Mouse (Mus musculus) intestine, embryonic 15.5 days (tissue): ENCODE measurements around the gene Alkbh8. TPM values are rescaled to one million over a fixed set of nuclear protein-coding genes. Genes with fewer than 3 reads are reported as not detected.
"Not testable (repeated sequence)": the region's sequence is repeated elsewhere in the genome, so short reads cannot be mapped to it uniquely, and the experiment has no call there.

Experiments
- ATAC-seq: fragments of 200-750 bp; cut with Nextera tagmentation; 2 replicates; pipeline ENCODE4 v1.8.0; 2017; ENCODE audit warnings: moderate TSS enrichment, moderate library complexity
- H3K27ac ChIP-seq: fragments of 300-500 bp; sonication (generic); 2 replicates; pipeline ENCODE4 v1.5.1; 2015; ENCODE audit warnings: mild to moderate bottlenecking, inconsistent platforms
- H3K27me3 ChIP-seq: fragments of 300-500 bp; sonication (generic); replicated peaks from 2 replicates; pipeline ENCODE4 v1.6.1; 2015; ENCODE audit warnings: inconsistent platforms
- H3K36me3 ChIP-seq: fragments of 300-500 bp; sonication (generic); 2 replicates; pipeline ENCODE4 v1.6.1; 2015; ENCODE audit warnings: inconsistent platforms
- H3K4me1 ChIP-seq: fragments of 300-500 bp; sonication (generic); replicated peaks from 2 replicates; pipeline ENCODE4 v1.6.1; 2015; ENCODE audit warnings: inconsistent platforms
- H3K4me2 ChIP-seq: fragments of 300-500 bp; sonication (generic); replicated peaks from 2 replicates; pipeline ENCODE4 v1.6.1; 2015; ENCODE audit warnings: mild to moderate bottlenecking, inconsistent platforms
- H3K4me3 ChIP-seq: fragments of 300-500 bp; sonication (generic); replicated peaks from 2 replicates; pipeline ENCODE4 v1.5.1; 2015; ENCODE audit warnings: inconsistent platforms
- H3K9ac ChIP-seq: fragments of 300-500 bp; sonication (generic); 2 replicates; pipeline ENCODE4 v1.6.1; 2015; ENCODE audit warnings: inconsistent platforms
- H3K9me3 ChIP-seq: fragments of 300-500 bp; sonication (generic); 2 replicates; pipeline ENCODE4 v1.6.1; 2016; ENCODE audit warnings: inconsistent platforms
- WGBS: fragments of 180-500 bp; shearing (Covaris S2); methylation state at CpG from one replicate; pipeline ENCODE4 v1.1.7; 2015; 5-methylcytosine and 5-hydroxymethylcytosine counted together
- polyA plus RNA-seq: library from polyadenylated mRNA; unstranded; fragments of >200 nt; fragmentation: Nextera tagmentation; extraction: Ambion mirVana; gene quantifications from 2 replicates; pipeline ENCODE4 v1.2.1, GENCODE M21; 2015

Alkbh8 gene
- polyA plus RNA-seq, 1 experiment from 2014 or later = 21.0 TPM

DNA sequence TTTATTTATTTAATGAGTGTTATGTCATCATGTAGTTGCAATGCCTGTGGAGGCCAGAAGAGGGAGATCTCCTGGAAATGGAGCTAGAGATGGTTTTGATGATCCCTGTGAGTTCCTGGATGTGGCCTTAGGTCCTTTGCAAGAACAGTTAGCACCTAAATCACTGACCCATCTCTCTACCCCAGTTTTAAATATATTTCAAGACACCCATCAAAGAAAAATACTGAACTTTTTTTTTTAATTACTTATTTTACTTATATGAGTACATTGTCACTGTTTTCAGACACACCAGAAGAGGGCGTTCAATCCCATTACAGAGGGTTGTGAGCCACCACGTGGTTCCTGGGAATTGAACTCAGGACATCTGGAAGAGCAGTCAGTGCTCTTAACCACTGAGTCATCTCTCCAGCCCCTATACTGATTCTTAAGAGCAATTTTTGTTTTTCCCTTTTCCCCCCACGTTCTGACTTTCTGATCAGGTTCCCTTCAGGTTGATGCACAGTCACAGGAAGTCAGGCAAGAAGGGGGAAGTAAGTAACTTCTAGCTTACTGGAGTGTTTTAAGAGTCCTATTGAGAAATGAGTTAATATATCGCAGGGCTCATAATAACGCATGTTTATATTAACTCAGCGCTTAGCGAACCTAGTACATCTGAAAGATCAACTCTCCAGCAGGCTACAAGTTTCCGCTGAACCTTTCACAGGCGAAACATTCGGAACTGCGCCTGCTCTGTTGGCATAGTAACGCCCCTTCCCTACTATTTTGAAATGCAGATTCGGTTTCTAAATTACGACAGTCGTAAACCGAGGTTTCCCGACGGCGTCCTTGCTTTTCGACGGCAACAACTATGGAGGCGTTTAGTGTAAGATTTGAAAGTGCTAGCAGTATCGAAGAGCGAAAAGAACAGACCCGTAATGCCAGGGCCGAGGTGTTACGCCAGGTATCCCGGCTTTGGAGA, 68.6 kb downstream of the Alkbh8 start, which contains the start of gene Cwf19l2:
Gene Cwf19l2 (plus strand): TSS at position 342 of the 958 bp plus-strand sequence.
- no peaks in the 10 kb centered on the region for H3K9me3 ChIP-seq
- no peaks in the 10 kb centered on the region for H3K27me3 ChIP-seq
- no peaks in the 10 kb centered on the region for H3K36me3 ChIP-seq
- H3K9ac ChIP-seq = peak within 1 kb of the TSS; percentile 59
- H3K27ac ChIP-seq = peak within 1 kb of the TSS; percentile 81
- H3K4me3 ChIP-seq = peak within 1 kb of the TSS; percentile 56
- peak within 1 kb of the TSS; percentile 65 for H3K4me2 ChIP-seq
- peak; percentile 94 for ATAC-seq
- 1% methylated on average over 28 of the region's 28 CpGs for WGBS
- no peaks in the 10 kb centered on the region for H3K4me1 ChIP-seq

DNA sequence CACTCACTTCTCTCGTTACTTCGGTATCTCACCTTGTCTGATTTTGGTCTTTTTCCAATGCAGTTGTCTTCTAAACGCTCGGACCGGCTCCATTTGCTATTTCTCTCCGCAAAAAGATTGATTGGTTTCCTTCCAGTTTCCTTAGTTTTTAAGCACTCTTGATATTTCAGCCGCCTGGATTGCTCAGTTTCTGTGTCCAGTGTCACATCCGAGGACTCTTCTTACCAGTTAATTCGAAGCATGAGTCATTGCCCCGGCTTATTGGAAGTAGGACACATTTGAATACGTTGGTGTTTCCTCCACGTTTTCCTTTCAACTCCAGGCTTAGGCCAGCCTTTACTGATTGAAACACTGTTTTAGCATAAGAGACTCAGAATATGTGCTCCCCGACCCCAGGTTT, 69.4 kb downstream of the Alkbh8 start:
- WGBS = under 1% methylated on average over 13 of the region's 13 CpGs

DNA sequence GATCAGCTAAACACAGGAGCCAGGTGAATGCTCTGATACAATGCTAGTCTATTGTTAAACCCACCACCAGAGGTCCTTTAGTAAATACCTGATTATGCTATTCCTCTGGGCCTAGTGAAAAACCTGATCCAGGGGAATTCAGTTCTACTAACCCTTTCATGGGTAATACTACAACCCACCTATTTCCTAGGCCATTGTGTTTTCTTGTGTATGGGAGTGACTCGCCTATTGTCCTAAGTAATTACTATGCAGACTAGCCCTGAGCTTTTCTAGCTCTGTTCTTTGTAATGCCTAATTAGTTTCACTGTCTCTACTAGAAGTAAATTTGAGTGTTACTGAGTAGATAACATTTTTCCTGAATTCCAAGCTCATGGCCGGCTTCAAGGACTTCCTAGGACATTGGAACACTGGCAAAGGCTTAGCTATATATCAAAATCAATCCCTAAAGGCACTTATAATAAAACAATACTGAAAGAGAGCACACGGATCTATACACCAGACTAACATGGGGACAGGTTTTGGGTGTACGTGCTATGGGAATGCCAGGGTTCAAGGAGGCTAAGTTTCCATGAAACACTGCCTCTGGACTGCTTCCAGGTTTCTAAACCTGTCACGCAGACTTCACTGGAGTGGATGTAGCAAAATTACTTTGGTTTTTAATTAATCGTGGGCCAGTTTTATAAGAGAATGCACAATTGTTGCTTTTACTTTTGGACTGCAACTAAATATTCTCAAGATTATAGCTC, 104.8 kb downstream of the Alkbh8 start:
- not testable (repeated sequence) for H3K4me1 ChIP-seq, H3K9me3 ChIP-seq, H3K4me2 ChIP-seq, H3K9ac ChIP-seq, H3K36me3 ChIP-seq, H3K4me3 ChIP-seq, ATAC-seq, H3K27me3 ChIP-seq, H3K27ac ChIP-seq
- 88% methylated on average over 6 of the region's 6 CpGs for WGBS

More for the DNA sequence above, 69.4 kb downstream of the Alkbh8 start:
- Histone ChIP-seq H3K9me3 (no peaks in the 10 kb centered on the region), H3K4me1 (no peaks in the 10 kb centered on the region), H3K9ac (peak overlapping the region; percentile 59), H3K4me2 (peak overlapping the region; percentile 56), H3K4me3 (peak overlapping the region; percentile 56), H3K27ac (0 out of 2 replicates have a peak overlapping the region, but pooled peaks have one; percentile 20), H3K36me3 (no peaks in the 10 kb centered on the region), H3K27me3 (no peaks in the 10 kb centered on the region)
- peak; percentile 37 for ATAC-seq

Other genes starting within 250 kb of the Alkbh8 start
- 10.5 and 11.7 TPM in 2 replicates for gene Cwf19l2, start 68.5 kb downstream of the Alkbh8 start, polyA plus RNA-seq
- gene Gucy1a2, start 197.6 kb downstream of the Alkbh8 start, polyA plus RNA-seq = 1.5 TPM in 2 replicates